Mouse (Mus musculus): ENCODE data around the gene Cysrt1. TPM values are rescaled to one million over a fixed set of nuclear protein-coding genes. Genes with fewer than 3 reads are reported as not detected.
A peak's percentile ranks its signal among the peaks of the same experiment; 100 is the strongest.

Cysrt1 gene
- total RNA-seq, 2 experiments from 2014 or later, result 0.79 TPM; not detected in 1

DNA sequence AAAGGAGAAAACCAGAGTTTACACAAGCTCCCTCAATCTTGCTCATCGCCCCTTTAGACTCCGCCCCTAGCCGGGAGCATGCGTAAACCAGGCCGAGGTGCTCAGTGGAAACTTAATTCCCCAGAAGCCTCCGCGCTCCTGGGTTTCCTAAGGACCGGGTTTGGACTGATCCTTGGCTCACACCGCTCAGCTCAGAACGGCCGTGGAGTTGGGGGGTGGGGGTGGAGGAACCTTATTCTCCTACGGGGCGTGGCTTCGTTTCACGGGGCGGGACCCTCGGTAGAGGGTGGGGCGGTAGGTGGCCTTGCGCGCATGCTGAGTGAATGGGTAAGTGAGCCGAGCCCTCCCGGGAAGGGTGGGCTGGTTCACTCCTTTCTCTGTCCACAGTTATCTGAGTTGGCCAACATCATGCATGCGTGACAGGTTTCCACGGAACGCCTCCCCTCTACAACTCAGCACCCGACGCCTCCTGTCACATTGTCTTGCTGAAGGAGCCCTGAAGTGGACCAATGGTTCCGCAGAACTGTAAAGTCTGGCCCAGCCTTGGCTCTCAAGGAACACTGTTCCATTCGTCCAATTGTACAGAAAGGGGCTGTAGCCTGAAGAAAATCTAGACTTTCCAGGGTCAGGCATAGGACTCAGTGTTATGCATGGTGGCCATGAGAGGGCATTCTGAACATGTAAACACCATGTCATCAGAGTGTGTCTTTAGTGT lies 1.4 kb downstream of the Cysrt1 start:
- intact Hi-C loops (cut with DNase I), result no loop called here
- DNase-seq (ENCODE audit: low spot score in 2 of 2), result peak; percentile 69 to 75

DNA sequence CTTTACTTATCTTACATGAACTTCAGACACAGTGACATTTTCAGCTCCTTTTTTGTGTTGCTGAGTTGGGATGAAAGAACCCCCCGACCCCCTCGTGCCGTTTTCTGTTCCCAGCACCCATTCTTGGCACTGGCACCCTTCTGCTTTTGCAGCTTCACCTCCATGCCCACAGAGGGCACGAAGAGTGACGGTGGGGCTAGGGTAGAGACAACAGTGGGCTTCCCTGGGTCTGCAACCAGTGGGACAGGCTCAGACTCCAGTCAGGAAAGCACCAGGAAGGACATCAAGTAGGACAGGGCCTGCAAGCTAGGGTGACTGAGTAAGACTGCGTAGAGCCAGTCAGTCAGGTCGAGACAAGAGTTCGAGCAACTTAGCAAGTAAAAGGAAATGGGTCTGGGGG lies 1.9 kb downstream of the Cysrt1 start:
- no peak for DNase-seq (ENCODE audit: low spot score in 2 of 2)
- intact Hi-C loops (cut with DNase I), result no loop called here

DNA sequence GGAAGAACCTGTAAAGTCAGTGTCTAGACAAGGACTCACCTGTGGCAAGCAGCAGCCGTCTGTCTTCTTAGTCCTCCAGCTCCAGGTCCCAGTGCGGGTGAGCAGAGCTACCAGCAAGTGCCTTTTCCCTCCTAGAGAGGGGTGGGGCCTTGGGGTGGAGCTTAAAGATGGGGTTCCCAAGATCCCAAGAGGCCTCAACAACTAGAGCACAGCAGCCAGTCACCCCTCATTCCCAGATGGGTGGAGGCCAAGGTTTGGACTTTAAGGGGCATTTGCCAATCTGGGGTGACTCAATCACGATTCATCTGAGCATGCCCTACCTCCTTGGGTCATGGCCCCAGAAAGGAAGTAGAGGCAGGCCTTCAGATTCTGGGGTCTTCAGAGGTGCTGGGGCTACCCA lies 2.5 kb downstream of the Cysrt1 start:
- no peak for DNase-seq (ENCODE audit: low spot score in 2 of 2)
- intact Hi-C loops (cut with DNase I), result no loop called here

DNA sequence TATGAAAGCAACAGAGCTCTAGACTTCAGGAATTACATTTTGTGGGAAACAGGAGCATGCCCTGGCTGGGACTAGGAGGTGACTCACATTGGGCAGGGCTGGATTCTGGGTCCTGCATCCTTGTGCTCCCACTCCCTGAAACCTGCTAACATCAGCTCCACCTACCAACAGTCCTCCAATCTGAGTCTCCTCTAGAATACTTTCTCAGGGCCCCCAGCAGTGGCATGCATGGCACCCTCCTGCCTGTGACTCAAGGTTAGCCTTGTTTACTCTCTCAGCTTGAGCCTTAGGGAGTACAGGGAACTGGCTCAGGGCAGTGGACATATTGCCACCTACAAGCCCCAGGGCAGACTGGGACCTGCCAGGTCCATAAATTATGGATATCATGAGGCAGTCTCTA lies 4.1 kb downstream of the Cysrt1 start:
- no peak for DNase-seq (ENCODE audit: low spot score in 2 of 2)
- intact Hi-C loops (cut with DNase I), result no loop called here

DNA sequence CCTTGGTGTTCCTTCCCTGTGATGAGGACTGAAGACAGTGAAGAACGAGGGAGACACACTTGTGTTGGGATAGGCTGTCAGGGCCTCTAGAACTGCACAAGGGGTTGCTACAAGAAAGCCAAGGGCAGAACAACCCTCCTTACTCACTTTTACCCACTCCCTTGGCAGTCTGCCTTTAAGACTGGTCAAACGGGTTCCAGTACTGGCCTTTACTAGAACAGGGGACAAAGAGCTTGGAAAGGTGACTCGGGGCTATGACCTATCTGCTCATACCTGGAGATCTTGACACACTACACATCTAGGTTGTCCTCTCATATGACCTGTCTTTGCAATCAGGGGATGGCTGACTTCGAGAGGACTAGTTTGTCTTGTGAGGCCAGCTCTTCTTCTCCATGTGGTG lies 4.7 kb downstream of the Cysrt1 start:
- intact Hi-C loops (cut with DNase I), result no loop called here
- DNase-seq (ENCODE audit: low spot score in 2 of 2), result no peak

DNA sequence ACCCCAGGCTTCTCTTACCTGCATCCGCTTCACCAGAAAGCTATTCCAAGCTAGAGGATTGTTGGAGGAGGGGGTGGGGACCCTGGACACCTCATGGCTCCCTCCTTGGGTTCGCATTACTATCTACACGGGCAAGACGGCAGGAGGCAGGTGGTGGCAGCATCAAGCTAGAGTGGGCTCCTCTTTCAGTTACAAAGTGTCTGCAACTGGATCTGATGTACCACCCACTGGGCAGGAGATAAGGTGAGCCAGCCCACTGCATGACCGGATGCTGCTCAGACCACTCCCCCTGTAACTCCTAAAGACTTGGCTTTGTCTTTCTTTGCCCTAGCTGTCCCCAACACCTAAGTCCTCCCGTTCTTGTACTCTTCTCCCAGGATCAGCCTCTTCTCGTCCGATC lies 5.6 kb downstream of the Cysrt1 start, which contains the start of gene Rnf224:
Gene Rnf224, minus strand, starts transcription at position 174 of the 400 bp plus-strand sequence.
- DNase-seq (ENCODE audit: low spot score in 2 of 2), result no peak

DNA sequence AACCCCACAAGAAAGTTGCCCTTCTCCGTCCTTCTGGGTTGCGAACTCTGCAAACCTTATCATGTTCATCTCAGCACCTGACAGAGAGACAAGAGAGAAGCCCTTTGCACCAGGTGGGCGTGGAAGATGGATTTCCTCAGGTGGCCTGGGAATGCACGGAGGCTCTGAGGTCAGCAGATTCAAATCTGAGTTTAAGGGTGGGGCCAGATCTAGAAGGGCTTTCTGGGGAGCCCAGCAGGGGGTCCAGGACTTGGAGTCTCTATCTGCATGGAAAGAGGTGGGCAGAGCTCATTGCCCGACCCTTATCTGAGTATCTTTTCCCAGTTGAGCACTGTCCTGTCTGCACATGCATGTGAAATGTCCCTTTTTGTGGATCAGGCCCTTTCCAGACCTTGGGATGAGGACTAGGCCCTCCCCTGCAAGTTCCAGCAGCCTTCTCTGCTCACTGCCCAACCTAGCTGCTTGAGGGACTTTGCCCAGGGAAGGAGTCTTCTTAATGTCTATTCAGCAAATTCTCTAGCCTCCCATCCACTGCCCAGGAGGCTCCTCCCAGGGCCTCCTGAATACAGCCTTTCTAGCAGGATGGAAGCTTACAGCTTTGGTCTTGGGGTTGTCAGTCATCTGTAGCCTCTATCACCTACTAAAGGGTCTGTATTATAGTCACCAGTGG lies 7.6 kb downstream of the Cysrt1 start:
- DNase-seq (ENCODE audit: low spot score in 2 of 2), result no peak
- intact Hi-C loops (cut with DNase I), result no loop called here

More for the DNA sequence above, 5.6 kb downstream of the Cysrt1 start, which contains the start of gene Rnf224:
- intact Hi-C loops (cut with DNase I), result no loop called here

DNA sequence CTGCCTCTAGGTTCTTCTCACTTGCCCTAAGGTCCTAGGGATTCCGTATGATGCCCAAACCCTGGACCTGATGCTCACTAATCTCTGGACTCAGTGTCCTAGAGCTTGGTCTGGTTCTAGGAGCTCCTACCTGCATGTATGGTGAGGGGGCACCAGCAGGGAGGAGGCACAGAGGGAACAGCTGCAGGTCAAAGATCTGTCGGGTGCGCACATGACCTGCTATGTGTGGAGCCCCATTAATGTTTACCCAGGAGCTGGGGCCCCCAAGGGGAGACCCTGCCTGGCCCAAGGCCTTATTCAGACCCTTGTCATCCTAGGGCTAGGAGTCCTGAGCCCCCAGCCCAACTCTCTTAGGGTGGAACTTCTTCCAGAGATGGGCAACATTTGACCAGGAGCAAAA lies 8.2 kb downstream of the Cysrt1 start, which contains the start of gene Slc34a3:
Gene Slc34a3, minus strand, starts transcription at position 315 of the 400 bp plus-strand sequence.
- DNase-seq (ENCODE audit: low spot score in 2 of 2), result no peak
- intact Hi-C loops (cut with DNase I), result no loop called here

DNA sequence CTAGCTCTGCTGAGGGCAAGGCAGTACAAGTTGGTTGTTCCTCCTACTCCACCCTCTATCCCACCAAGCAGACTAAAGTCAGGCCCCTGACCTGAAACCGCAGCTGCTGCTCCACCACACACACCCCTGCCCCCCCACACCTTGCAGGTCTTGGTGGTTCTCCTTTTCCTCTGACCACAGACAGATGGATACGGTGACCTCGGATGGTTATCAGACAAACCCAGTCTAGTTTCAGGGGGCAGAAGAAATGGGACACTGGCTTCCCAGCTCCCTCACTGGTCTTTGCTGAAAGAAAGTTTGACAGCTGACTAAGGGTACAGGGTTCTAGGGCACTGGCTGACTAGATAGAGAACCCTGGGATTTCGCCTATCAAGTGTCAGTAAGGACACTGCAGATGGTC lies 8.8 kb downstream of the Cysrt1 start:
- intact Hi-C loops (cut with DNase I), result no loop called here
- no peak for DNase-seq (ENCODE audit: low spot score in 2 of 2)

DNA sequence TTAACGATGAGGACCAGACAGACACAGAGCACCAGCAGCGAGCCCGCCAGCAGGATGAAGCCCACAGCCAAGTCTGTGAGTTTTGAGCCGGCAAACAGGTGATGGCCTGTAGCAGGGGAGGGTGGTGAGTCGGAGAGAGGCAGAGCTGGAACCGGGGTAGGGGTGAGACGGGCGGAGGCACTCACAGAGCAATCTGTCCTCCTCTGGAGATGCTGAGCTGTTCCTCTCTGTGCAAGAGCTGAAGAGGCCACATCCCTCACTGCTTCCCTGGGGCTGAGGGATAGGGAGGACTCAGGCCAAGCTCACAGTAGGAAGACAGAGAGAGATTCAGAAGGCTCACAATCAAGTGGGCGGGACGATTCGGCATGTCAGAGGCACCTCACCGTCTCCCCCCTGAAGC lies 11.2 kb downstream of the Cysrt1 start:
- intact Hi-C loops (cut with DNase I), result no loop called here
- DNase-seq (ENCODE audit: low spot score in 2 of 2), result no peak

DNA sequence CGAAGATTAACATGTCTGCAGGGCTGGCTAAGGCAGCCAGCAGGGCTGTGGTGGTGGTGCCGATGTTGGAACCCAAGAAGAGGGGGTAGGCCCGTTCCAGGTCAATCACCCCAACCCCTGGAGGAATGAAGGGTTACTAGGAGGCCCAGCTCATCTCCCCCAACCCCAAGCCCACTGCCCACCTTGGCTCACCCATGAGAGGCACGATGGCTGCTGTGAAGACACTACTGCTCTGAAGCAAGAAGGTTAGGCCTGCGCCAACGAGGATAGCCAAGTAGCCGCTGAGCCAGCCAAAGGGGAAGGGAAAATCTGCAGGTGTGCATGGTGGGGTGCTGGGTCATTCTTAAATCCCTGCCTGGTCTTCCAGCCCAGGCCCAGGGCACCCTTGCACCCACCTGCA lies 11.7 kb downstream of the Cysrt1 start:
- intact Hi-C loops (cut with DNase I), result no loop called here
- DNase-seq (ENCODE audit: low spot score in 2 of 2), result no peak

DNA sequence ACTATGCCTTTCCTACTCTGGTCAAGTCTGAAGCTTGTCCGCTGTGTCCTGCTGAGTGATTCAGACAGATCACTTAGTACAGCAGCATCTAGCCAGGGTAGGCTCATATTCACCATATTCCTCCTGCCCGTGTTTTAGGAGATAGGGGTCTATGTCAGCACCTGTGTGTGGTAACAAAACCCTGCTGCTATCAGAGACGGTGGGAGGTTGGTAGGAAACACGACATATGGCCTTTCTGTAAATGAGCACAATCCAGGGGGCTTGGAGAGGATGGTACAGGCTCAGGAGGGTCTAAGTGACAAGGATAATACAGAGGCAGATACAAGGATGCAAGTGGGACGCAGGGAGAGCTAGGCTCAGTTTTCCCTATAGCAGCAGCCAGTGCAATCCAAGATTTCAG lies 12.7 kb downstream of the Cysrt1 start:
- DNase-seq (ENCODE audit: low spot score in 2 of 2), result no peak
- intact Hi-C loops (cut with DNase I), result loop anchor here (2.0 to 5.0 kb wide), 2 partner anchors 37 to 43 kb away; partner anchors contain the start of genes Anapc2 and Ssna1

DNA sequence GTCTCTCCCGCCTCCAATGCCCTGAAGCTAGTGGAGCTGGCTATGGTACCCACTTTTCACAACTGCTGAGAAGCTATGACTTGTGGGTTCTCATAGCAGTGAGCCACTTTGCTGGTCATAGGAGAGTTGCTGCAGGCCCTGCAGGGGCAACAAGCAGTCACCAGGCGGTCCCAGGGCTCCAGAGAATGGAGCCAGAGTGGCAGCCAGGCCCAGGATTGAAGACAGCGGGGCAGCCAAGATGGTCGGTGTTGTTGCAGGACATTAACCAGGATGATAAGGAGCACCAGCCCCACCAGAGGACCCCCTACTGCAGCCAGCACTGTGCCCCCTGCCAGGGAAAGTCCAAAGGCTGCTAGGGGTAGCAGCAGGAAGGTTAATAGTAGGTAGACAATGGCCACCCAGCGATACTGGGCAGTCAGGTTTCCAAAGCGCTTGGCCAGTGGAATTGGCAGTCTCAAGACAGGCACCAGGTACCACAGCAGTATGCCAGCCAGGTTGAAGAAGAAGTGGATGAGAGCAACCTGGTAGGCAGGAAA lies 13.2 kb downstream of the Cysrt1 start:
- intact Hi-C loops (cut with DNase I), result loop anchor here (2.0 to 5.0 kb wide), 2 partner anchors 36 to 43 kb away; partner anchors contain the start of genes Anapc2 and Ssna1
- no peak for DNase-seq (ENCODE audit: low spot score in 2 of 2)

DNA sequence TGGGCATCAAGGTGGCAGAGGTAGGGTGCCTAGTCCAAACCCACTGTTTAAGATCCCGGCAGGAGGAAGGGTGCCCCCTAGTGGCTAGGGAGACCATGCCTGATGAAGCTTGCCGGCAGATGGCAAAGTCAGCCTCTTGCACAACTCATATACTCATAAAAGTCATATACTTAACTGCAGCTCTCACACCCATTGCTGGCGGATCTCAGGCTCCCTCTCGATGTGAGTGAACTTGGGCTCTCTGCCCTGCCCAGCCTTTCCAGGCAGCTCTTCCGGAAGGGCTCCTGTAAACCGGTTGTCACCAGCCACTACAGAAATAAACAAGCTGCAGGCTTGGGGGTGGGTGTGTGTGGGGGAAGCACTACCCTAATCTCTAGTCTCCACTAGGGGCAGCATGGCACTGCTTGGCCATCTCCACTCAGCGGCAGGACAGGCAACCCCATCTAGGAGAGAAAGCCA lies 13.8 kb downstream of the Cysrt1 start:
- peak; percentile 81 to 96 for DNase-seq (ENCODE audit: low spot score in 2 of 2)
- intact Hi-C loops (cut with DNase I), result loop anchor here (2.0 to 5.0 kb wide), 2 partner anchors 36 to 44 kb away; partner anchors contain the start of genes Anapc2 and Ssna1

DNA sequence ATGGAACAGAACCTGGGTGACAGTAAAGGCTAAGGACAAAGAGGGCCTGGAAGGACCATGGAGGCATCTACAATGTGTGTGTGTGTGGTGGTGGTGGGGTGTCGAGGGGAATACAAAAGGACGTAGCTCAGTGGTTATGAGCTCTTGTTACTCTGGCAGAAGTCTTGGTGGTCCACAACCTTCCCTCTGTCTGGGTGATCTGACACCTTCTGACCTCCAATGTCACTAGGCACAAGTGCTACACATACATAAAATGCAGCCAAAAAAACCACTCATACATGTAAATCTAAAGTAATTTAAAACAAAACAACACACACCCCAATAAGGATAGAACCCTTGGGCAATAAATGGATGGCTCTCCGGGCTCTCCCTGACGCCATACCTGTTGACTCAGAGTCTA lies 14.8 kb downstream of the Cysrt1 start:
- no peak for DNase-seq (ENCODE audit: low spot score in 2 of 2)
- intact Hi-C loops (cut with DNase I), result loop anchor here (5.0 kb wide), 1 partner anchor 45 kb away; the partner anchor contains the start of genes Anapc2 and Ssna1

DNA sequence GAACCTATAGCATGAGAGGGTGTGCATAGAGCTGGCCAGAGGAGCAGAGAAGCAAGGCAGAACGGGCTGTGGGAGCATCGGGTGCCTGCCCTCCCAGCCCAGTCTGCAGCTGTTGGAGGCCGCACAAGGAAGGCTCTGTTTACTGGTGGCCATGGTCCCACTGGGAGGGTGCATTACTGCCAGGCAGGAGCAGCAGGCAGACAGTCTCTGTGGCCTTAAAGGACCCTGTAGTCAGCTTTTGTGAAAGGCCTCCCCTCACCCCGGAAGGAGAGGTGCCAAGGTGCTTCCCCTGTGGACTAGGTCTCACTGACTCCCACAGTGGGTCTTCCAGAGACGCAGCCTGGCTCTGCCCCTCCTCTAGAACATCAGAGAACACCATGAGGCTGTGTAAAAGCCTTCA lies 15.4 kb downstream of the Cysrt1 start:
- intact Hi-C loops (cut with DNase I), result loop anchor here (5.0 kb wide), 1 partner anchor 45 kb away; the partner anchor contains the start of genes Anapc2 and Ssna1

DNA sequence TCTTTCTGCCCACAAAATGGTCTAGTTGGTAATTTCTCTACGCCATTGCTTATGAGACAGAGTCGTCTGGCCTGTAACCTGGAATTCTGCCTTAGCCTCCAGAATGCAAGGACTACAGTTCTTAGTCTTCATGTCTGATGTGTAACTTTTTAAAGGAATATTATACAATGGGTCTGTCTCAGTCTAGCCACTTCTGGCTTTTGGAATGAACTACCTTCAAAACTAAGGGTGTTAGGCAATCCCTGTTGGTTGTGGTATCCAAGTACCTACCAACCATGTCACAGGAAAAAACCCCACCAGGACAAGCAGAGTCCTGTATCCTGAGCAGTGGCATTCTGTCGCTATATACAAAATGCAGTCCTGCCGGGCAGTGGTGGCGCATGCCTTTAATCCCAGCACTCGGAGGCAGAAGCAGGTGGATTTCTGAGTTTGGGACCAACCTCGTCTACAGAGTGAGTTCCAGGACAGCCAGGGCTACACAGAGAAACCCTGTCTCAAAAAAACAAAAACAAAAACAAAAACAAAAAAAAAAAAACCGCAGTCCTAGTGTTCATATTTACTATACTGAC lies 16.4 kb downstream of the Cysrt1 start:
- intact Hi-C loops (cut with DNase I), result loop anchor here (5.0 kb wide), 1 partner anchor 46 kb away; the partner anchor contains the start of genes Anapc2 and Ssna1
- no peak for DNase-seq (ENCODE audit: low spot score in 2 of 2)

More for the DNA sequence above, 15.4 kb downstream of the Cysrt1 start:
- peak; percentile 47 to 54 for DNase-seq (ENCODE audit: low spot score in 2 of 2)

DNA sequence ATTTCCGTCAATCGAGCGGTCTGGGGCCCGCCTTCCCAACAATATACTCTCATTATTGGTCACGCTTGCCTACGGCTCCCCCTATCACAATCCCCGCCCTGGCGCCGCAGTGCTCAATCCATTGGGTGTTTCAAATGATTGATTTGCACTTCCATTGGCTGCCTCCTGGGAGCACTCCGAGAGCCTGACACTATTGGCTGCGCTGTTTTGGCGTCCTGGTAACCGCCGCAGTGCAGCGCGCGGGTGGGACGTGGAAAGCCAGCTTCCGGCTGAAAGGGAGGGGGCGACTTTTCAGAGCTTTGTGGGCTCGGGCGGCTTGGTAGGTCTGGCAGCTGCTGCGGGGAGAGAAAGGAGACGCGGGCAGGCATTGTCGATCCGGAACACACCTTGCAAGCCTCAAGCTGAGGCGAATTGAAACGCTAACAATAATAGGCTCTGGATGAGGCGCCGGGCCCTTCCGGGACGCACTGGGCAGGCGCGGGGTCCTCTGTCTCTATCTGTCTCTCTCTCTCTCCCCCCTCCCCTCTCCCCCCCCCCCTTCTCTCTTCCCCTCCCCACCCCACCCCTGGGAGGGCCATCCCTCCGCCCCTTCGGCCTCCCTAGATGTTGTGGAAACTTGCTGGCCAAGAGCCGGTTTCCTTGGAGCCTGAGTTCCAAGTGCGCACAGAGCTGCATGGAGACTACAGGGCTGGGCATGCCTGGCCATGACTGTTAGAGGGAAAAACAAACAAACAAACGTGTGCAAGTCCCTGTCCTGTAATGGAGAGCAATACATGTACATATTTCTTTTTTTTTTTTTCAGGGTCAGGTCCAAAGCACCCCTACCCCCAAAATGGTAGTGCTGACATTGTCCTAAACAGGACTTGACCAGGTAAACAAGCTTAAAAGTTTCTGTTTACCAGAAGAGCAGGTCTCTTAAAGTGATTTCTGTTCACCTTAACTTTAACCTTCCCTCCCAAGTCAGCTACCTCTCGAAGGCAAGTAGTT lies 17.2 kb downstream of the Cysrt1 start:
- intact Hi-C loops (cut with DNase I), result loop anchor here (5.0 kb wide), 1 partner anchor 47 kb away; the partner anchor contains the start of genes Anapc2 and Ssna1

DNA sequence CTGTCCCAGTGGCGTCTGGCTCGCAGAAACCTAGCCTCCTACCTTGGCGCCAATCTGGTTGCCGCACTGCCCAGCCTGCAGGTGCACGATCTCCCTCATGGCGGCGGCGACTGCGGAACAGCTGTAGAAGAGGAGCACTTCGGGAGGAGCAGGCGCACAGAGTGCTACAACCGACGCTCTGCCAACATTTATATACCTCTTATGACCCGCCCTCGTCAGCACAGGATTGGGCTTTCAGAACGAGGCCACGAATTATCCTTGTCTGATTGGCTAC lies 17.8 kb downstream of the Cysrt1 start, which contains the start of gene Tubb4b:
Gene Tubb4b, minus strand, starts transcription at position 211 of the 274 bp plus-strand sequence.
- no peak for DNase-seq (ENCODE audit: low spot score in 2 of 2)
- intact Hi-C loops (cut with DNase I), result no loop called here

More for the DNA sequence above, 17.2 kb downstream of the Cysrt1 start:
- DNase-seq (ENCODE audit: low spot score in 2 of 2), result peak; percentile 99 to 100
